In the genomic region with DNA sequence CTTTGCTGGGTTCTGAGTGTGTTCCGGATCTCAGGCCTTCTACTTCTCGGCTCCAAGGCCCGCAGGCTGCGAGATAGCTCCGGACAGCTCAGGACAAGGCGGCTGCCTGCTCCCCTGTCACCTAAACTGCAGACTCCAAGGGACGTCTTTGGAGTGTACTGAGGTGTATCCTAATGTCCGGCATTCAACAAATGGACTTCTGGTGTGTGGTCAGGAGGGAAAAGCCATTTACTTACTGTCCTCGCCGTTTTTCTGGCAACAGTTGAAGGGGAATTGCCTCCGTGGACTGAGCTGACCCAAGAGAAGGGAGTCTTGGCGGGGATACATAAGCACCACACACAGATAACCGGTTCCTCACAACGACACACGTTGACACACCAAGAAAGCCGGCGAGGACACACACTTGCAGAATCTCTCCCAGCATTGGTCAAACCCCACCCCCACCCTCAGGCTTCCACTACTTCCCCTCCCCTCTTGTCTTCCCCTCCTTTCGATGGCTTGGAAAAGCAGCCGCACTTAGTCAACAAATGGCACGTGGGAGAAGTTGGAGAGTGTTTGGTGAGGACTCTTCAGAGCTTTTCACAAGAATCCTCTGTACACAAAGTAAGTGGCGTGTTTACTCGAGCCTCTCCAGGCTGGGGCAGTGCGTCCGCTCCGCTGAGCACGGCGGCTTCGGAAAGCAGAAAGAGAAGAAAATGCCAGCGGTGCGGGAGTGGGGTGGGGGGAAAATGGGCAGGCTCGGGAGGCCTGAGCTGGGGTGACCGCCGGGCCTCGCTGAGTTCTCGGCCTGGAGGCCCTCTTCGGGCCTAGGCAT, we compare ENCODE assay signal across 8 mouse cellular contexts. TPM values are rescaled to one million over a fixed set of nuclear protein-coding genes. Genes with fewer than 3 reads are reported as not detected.
DNase-seq lines count a peak whose midpoint lies in the region; ATAC-seq lines count a peak whose summit lies in the region.

No protein-coding gene starts in this region.

- H3K27ac ChIP-seq in intestine, embryonic 14.5 days (ENCODE audit: low read depth): no peak overlapping the region

- H3K9me3 ChIP-seq in intestine, embryonic 14.5 days (ENCODE audit: control insufficient read depth, low read length): no peaks in the 10 kb centered on the region
- 0 out of 2 replicates have a peak, but pooled peaks cover 4% of the 10 kb centered on the region for H3K9me3 ChIP-seq in megakaryocyte, embryonic 14.5 days

- WGBS in intestine, embryonic 14.5 days: 2% methylated on average over 36 of the region's 36 CpGs

- H3K36me3 ChIP-seq in intestine, embryonic 14.5 days (ENCODE audit: control insufficient read depth, insufficient read depth, low read length): no peaks in the 10 kb centered on the region
- no peaks in the 10 kb centered on the region for H3K36me3 ChIP-seq in megakaryocyte, embryonic 14.5 days (replicated peaks; ENCODE audit: low read length)

- H3K9ac ChIP-seq in intestine, embryonic 14.5 days (ENCODE audit: low read length): no peak overlapping the region

- ATAC-seq in intestine, embryonic 14.5 days (replicated peaks; ENCODE audit: low FRiP score, low TSS enrichment, low read depth): no peak

- peaks cover 6% of the 10 kb centered on the region; the same call in 1 of the 2 replicates for H3K4me1 ChIP-seq in intestine, embryonic 14.5 days (replicated peaks; ENCODE audit: control insufficient read depth, insufficient read depth, low read length)
- H3K4me1 ChIP-seq in megakaryocyte, embryonic 14.5 days: peaks cover 68% of the 10 kb centered on the region

- 0 out of 2 replicates have a peak overlapping the region, but pooled peaks have one; percentile 18 for H3K4me2 ChIP-seq in intestine, embryonic 14.5 days (ENCODE audit: low read length)

- DNase-seq in embryo, embryonic 10.5 days (ENCODE audit: low spot score): peak; percentile 73
- no peak for DNase-seq in embryo, embryonic 10 days (ENCODE audit: low spot score)
- peak; percentile 54 for DNase-seq in embryo, embryonic 11 days
- peak; percentile 63 for DNase-seq in intestine, embryonic 14.5 days (ENCODE audit: low spot score)
- DNase-seq in natural killer cell, adult 2 months (ENCODE audit: low spot score in 2 of 2): no peak
- DNase-seq in gastrocnemius, adult 18-20 months (ENCODE audit: low spot score): no peak
- no peak for DNase-seq in spleen, adult 12 weeks (ENCODE audit: low spot score)

- peaks cover 100% of the 10 kb centered on the region for H3K27me3 ChIP-seq in intestine, embryonic 14.5 days (replicated peaks; ENCODE audit: control insufficient read depth, insufficient read depth, low read length)
- peaks cover 98% of the 10 kb centered on the region for H3K27me3 ChIP-seq in megakaryocyte, embryonic 14.5 days (replicated peaks)

- no peak overlapping the region for H3K4me3 ChIP-seq in intestine, embryonic 14.5 days (ENCODE audit: low read depth, low read length)
- H3K4me3 ChIP-seq in megakaryocyte, embryonic 14.5 days (replicated peaks): peak overlapping the region; percentile 88

RNA-seq across cellular contexts. Expression of a gene that starts 5.6 kb away (rescaled TPM):
- polyA plus RNA-seq in intestine, embryonic 14.5 days (2014; fragmentation: Nextera tagmentation; extraction: Ambion mirVana): 0.19 and 2.2 TPM in 2 replicates
- polyA plus RNA-seq in megakaryocyte, embryonic 14.5 days (2012; ENCODE audit: insufficient read depth, low replicate concordance): 0.15 TPM in 1 of 2 replicates, not detected in the other
- not detected for total RNA-seq in gastrocnemius, adult 18-20 months (2021)

Comparison
In these comparisons a context has a peak if more than half of its experiments do, and no peak if none do; other contexts are left out.
1. DNase-seq: peak in embryo, embryonic 10.5 days (single experiment), embryo, embryonic 11 days (single experiment) and intestine, embryonic 14.5 days (single experiment); none in embryo, embryonic 10 days (single experiment), natural killer cell, adult 2 months (0 of 2), gastrocnemius, adult 18-20 months (single experiment) and spleen, adult 12 weeks (single experiment).